Mouse (Mus musculus): ENCODE measurements around the gene Crot. TPM values are rescaled to one million over a fixed set of nuclear protein-coding genes. Genes with fewer than 3 reads are reported as not detected.

The Crot gene
- total RNA-seq (2012; rRNA removed): 9.4 and 10.1 TPM in 2 replicates
- polyA plus RNA-seq (2012; ENCODE audit: insufficient read depth in 1 of 2, insufficient read length in 2 of 2, low read depth in 1 of 2, low replicate concordance in 2 of 2, missing spikeins in 1 of 2): 100 to 1,000 TPM in 1 of 2 experiments, 1 to 10 TPM in 1; 9.8 to 148 TPM

DNA sequence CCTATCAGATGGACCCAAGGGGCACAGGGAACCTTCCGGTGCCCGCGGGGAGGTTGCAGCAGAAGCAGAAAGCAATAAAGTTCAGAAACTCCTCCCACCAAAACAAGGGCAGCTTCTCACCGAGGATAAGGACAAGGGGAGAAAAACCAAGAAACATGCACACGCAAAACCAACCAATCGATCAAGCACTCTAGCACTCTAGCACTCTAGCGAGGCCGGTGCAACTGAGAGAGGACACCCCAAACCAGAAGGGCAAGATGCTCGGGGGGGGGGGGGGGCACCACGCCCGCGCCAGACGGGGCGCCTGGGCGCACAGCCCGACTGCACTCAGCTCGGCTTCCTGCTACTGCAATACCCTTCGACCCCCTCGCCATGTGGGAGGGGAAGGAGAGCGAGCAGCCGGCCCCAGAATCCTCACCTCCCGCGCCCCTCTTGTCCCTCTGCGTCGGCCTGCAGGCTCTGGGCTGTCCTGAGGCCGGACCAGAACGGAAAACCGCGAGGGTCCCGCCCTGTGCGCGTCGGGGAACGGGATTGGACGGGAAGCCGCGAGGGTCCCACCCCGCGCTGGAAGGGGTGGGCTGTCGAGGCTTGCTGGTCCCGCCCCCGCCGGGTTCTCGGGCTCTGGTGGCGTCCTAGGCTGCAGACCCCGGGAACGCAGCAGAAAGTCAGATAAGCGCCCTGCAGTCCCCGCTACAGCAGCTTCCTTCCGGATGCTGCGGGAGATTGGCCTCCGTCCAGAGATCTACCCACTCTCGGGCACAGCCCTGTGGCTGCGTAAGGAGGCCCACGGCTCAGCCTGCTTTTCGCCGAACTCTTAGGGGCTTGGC is at the start of gene Crot:
TSS of gene Crot (minus strand) at position 639 of the 827 bp plus-strand sequence.
- peak; percentile 95 for DNase-seq (ENCODE audit: low read depth, low spot score)
- Histone ChIP-seq H3K4me3 (ENCODE audit: control insufficient read depth in 1 of 2, insufficient read depth in 1 of 2, low read depth in 2 of 2, low read length in 2 of 2) (peak within 1 kb of the TSS; percentile 78 to 85), H3K9me3 (replicated peaks; ENCODE audit: insufficient read depth, low read length) (no peaks in the 10 kb centered on the region), H3K36me3 (ENCODE audit: control insufficient read depth in 1 of 2, insufficient read depth in 2 of 2, low read length in 2 of 2) (peaks cover 0 to 16% of the 10 kb centered on the region in 2 experiments; a peak in 2 of 4 replicates), H3K27ac (ENCODE audit: control insufficient read depth, low read depth, low read length) (peak within 1 kb of the TSS; percentile 70), H3K9ac (ENCODE audit: control insufficient read depth, low read depth, low read length, poor library complexity, severe bottlenecking) (peak within 1 kb of the TSS; percentile 75), H3K79me2 (ENCODE audit: control insufficient read depth, insufficient read depth, low read length, poor library complexity) (peaks cover 5% of the 10 kb centered on the region; the same call in 1 of the 2 replicates), H3K4me1 (ENCODE audit: control insufficient read depth in 1 of 2, insufficient read depth in 2 of 2, low read length in 2 of 2) (peaks cover 3 to 8% of the 10 kb centered on the region in 2 experiments), H3K27me3 (ENCODE audit: control insufficient read depth in 1 of 2, insufficient read depth in 2 of 2, low read length in 2 of 2) (no peaks in the 10 kb centered on the region)
- TF ChIP-seq GATA1 (IDR thresholded peaks at IDR 0.05; ENCODE audit: low read depth, low read length): peak; percentile 58; the same call in 1 of the 2 replicates
- peak; percentile 68 for TF ChIP-seq ZMIZ1 (IDR thresholded peaks at IDR 0.05; ENCODE audit: low read depth, low read length)
- no peak for TF ChIP-seq MAFK (IDR thresholded peaks at IDR 0.05; ENCODE audit: borderline replicate concordance, low read depth, low read length)
- no peak for TF ChIP-seq POLR2AphosphoS5 (IDR thresholded peaks at IDR 0.05; ENCODE audit: borderline replicate concordance, low read depth, low read length)
- TF ChIP-seq MEF2A (IDR thresholded peaks at IDR 0.05; ENCODE audit: extremely low read depth, insufficient replicate concordance, low read depth, low read length, poor library complexity, severe bottlenecking): no peak
- TF ChIP-seq ELF1 (IDR thresholded peaks at IDR 0.05; ENCODE audit: low read depth, low read length): peak; percentile 2; the same call in 1 of the 2 replicates
- TF ChIP-seq MYB (IDR thresholded peaks at IDR 0.05; ENCODE audit: low read depth, low read length): no peak
- peak; percentile 53; the same call in 1 of the 2 replicates for TF ChIP-seq ETS1 (IDR thresholded peaks at IDR 0.05; ENCODE audit: low read depth, low read length)
- peak; percentile 44; the same call in 1 of the 2 replicates for TF ChIP-seq HCFC1 (IDR thresholded peaks at IDR 0.05; ENCODE audit: low read depth, low read length)
- no peak for TF ChIP-seq SMC3 (IDR thresholded peaks at IDR 0.05; ENCODE audit: low read depth, low read length)
- no peak for TF ChIP-seq CTCF (IDR thresholded peaks at IDR 0.05 in 2 of 3, conservative IDR thresholded peaks at IDR 0.05 in 1 of 3; ENCODE audit: control insufficient read depth in 1 of 3, insufficient read depth in 1 of 3, low read depth in 2 of 3, low read length in 3 of 3, poor library complexity in 1 of 3, severe bottlenecking in 1 of 3)
- TF ChIP-seq ZC3H11A (IDR thresholded peaks at IDR 0.05; ENCODE audit: low read depth, low read length): no peak
- TF ChIP-seq RAD21 (IDR thresholded peaks at IDR 0.05; ENCODE audit: low read depth, low read length): no peak
- no peak for TF ChIP-seq RCOR1 (IDR thresholded peaks at IDR 0.05; ENCODE audit: low read depth, low read length)
- TF ChIP-seq NELFE (IDR thresholded peaks at IDR 0.05; ENCODE audit: low read depth, low read length): peak; percentile 60
- TF ChIP-seq TCF12 (IDR thresholded peaks at IDR 0.05; ENCODE audit: low read depth, low read length): 0 out of 2 replicates have a peak, but pooled peaks have one; percentile 18
- peak; percentile 71; the same call in 1 of the 2 replicates for TF ChIP-seq MXI1 (IDR thresholded peaks at IDR 0.05; ENCODE audit: low read depth, low read length)
- TF ChIP-seq TAL1 (IDR thresholded peaks at IDR 0.05; ENCODE audit: low read length): no peak
- TF ChIP-seq UBTF (IDR thresholded peaks at IDR 0.05; ENCODE audit: borderline replicate concordance, insufficient read depth, low read depth, low read length): 0 out of 2 replicates have a peak, but pooled peaks have one; percentile 65
- TF ChIP-seq E2F4 (IDR thresholded peaks at IDR 0.05; ENCODE audit: borderline replicate concordance, low read depth, low read length): no peak
- TF ChIP-seq ZKSCAN1 (IDR thresholded peaks at IDR 0.05; ENCODE audit: low read depth, low read length): no peak
- TF ChIP-seq SIN3A (IDR thresholded peaks at IDR 0.05; ENCODE audit: low read length): peak; percentile 48
- TF ChIP-seq MAZ (IDR thresholded peaks at IDR 0.05; ENCODE audit: low read depth, low read length): peak; percentile 69; the same call in 1 of the 2 replicates
- TF ChIP-seq BHLHE40 (IDR thresholded peaks at IDR 0.05; ENCODE audit: borderline replicate concordance, low read depth, low read length): no peak
- no peak for TF ChIP-seq CHD2 (IDR thresholded peaks at IDR 0.05; ENCODE audit: low read length)
- TF ChIP-seq MAX (IDR thresholded peaks at IDR 0.05; ENCODE audit: low read length): 0 out of 2 replicates have a peak, but pooled peaks have one; percentile 14
- no peak for TF ChIP-seq KAT2A (conservative IDR thresholded peaks at IDR 0.05; ENCODE audit: low read depth, low read length)
- TF ChIP-seq USF2 (IDR thresholded peaks at IDR 0.05; ENCODE audit: borderline replicate concordance in 1 of 2, insufficient read depth in 1 of 2, low read depth in 1 of 2, low read length in 2 of 2): no peak
- TF ChIP-seq EP300 (IDR thresholded peaks at IDR 0.05; ENCODE audit: low read depth in 1 of 2, low read length in 2 of 2): peak in 1 of 2 experiments; percentile 62; a peak in 1 of 4 replicates
- no peak for TF ChIP-seq CHD1 (IDR thresholded peaks at IDR 0.05; ENCODE audit: low read depth, low read length)
- TF ChIP-seq JUND (IDR thresholded peaks at IDR 0.05; ENCODE audit: low read depth, low read length): no peak
- TF ChIP-seq ZNF384 (IDR thresholded peaks at IDR 0.05; ENCODE audit: low read depth, low read length): no peak
- no peak for TF ChIP-seq USF1 (IDR thresholded peaks at IDR 0.05; ENCODE audit: low read depth, low read length)
- 0 out of 2 replicates have a peak, but pooled peaks have one; percentile 37 for TF ChIP-seq TBP (IDR thresholded peaks at IDR 0.05; ENCODE audit: low read depth, low read length)

Measured in MEL (cell line).